Mouse (Mus musculus) kidney, embryonic 14.5 days (tissue): ENCODE measurements around the gene Fbln7. TPM values are rescaled to one million over a fixed set of nuclear protein-coding genes. Genes with fewer than 3 reads are reported as not detected.

Experiments
- ATAC-seq: fragments of 200-750 bp; cut with Nextera tagmentation; 2 replicates; pipeline ENCODE4 v1.8.0; 2017; ENCODE audit warnings: moderate number of reproducible peaks, mild to moderate bottlenecking, moderate TSS enrichment, moderate library complexity; ENCODE audit not compliant: low FRiP score, low TSS enrichment
- H3K27ac ChIP-seq: fragments of 300-500 bp; sonication (generic); 2 replicates; pipeline ENCODE4 v1.5.1; 2014; ENCODE audit warnings: low read depth, mild to moderate bottlenecking, low read length, moderate library complexity, mixed read lengths
- H3K27me3 ChIP-seq: fragments of 300-500 bp; sonication (generic); 2 replicates; pipeline ENCODE4 v1.6.1; 2014; ENCODE audit warnings: mild to moderate bottlenecking, low read length; ENCODE audit not compliant: control insufficient read depth, insufficient read depth
- H3K36me3 ChIP-seq: fragments of 300-500 bp; sonication (generic); 2 replicates; pipeline ENCODE4 v1.6.1; 2014; ENCODE audit warnings: low read length, mixed read lengths; ENCODE audit not compliant: control insufficient read depth, insufficient read depth
- H3K4me1 ChIP-seq: fragments of 300-500 bp; sonication (generic); 2 replicates; pipeline ENCODE4 v1.6.1; 2014; ENCODE audit warnings: low read length, mixed read lengths; ENCODE audit not compliant: control insufficient read depth, insufficient read depth
- H3K4me2 ChIP-seq: fragments of 300-500 bp; sonication (generic); replicated peaks from 2 replicates; pipeline ENCODE4 v1.6.1; 2014; ENCODE audit warnings: low read depth, mild to moderate bottlenecking, low read length
- H3K4me3 ChIP-seq: fragments of 300-500 bp; sonication (generic); 2 replicates; pipeline ENCODE4 v1.5.1; 2014; ENCODE audit warnings: mild to moderate bottlenecking, low read length
- H3K9ac ChIP-seq: fragments of 300-500 bp; sonication (generic); 2 replicates; pipeline ENCODE4 v1.6.1; 2014; ENCODE audit warnings: low read depth, mild to moderate bottlenecking, low read length, moderate library complexity
- H3K9me3 ChIP-seq: fragments of 300-500 bp; sonication (generic); 2 replicates; pipeline ENCODE4 v1.6.1; 2016; ENCODE audit warnings: low read length; ENCODE audit not compliant: control insufficient read depth
- WGBS: fragments of 180-500 bp; shearing (Covaris S2); extraction: QIAGEN DNeasy Blood & Tissue Kit; methylation state at CpG from one replicate; pipeline ENCODE4 v1.1.7; 2014; 5-methylcytosine and 5-hydroxymethylcytosine counted together
- polyA plus RNA-seq: library from polyadenylated mRNA; unstranded; fragments of >200 nt; fragmentation: Nextera tagmentation; extraction: Ambion mirVana; gene quantifications from 2 replicates; pipeline ENCODE4 v1.2.1, GENCODE M21; 2014

Gene Fbln7
- polyA plus RNA-seq, 1 experiment from 2014 or later = 4.7 TPM

GRCm38 (mm10) chr2:128887866-128888550 is 25.2 kb downstream of the Fbln7 start:
- Histone ChIP-seq H3K27ac (peak overlapping the region; percentile 82), H3K9ac (no peak overlapping the region), H3K4me3 (no peak overlapping the region), H3K36me3 (no peaks in the 10 kb centered on the region), H3K9me3 (no peaks in the 10 kb centered on the region), H3K27me3 (no peaks in the 10 kb centered on the region; the same call in 1 of the 2 replicates), H3K4me1 (peaks cover 6% of the 10 kb centered on the region; the same call in 1 of the 2 replicates), H3K4me2 (no peak overlapping the region)
- peak; percentile 69 for ATAC-seq
- WGBS = 34% methylated on average over 6 of the region's 6 CpGs

DNA sequence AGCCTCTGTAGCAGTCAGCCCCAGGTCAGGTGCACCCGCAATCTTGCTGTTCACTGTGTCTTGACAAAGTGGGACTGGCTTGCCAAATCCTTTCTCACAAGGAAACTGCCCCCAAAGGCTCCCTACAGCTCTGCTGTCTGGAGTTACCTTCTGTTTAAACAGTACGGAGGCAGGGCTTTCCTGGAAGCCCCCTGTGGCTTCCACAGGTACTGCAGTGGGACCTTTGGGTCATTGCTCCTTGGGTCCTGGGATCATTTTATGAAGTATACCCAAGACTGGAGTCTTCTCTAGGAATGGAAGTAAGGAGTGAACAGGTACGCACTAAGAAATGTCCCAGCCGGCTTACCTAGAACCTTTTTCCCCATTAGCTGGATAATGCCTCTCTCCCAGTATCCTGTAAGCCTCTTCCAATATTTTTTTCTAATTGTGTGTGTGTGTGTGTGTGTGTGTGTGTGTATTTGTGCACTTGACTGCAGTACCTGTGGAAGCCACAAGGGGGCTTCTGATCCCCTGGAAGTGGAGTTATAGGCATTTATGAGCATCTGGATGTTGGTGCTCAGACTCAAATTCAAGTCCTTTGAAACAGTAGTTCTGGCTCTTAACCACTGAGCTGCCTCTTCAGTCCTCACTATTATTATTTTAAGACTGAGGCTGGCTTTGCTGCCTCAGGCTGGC is 28.0 kb downstream of the Fbln7 start:
- no peaks in the 10 kb centered on the region for H3K9me3 ChIP-seq
- no peak for ATAC-seq
- peaks cover 6% of the 10 kb centered on the region; the same call in 1 of the 2 replicates for H3K4me1 ChIP-seq
- H3K4me2 ChIP-seq = no peak overlapping the region
- no peaks in the 10 kb centered on the region for H3K36me3 ChIP-seq
- no peak overlapping the region for H3K4me3 ChIP-seq
- WGBS = 92% methylated on average over 4 of the region's 4 CpGs
- no peak overlapping the region for H3K27ac ChIP-seq
- H3K9ac ChIP-seq = no peak overlapping the region
- H3K27me3 ChIP-seq = no peaks in the 10 kb centered on the region; the same call in 1 of the 2 replicates

GRCm38 (mm10) chr2:128892180-128892721 is 29.5 kb downstream of the Fbln7 start:
- Histone ChIP-seq H3K4me1 (peaks cover 6% of the 10 kb centered on the region; the same call in 1 of the 2 replicates), H3K27ac (no peak overlapping the region), H3K9me3 (no peaks in the 10 kb centered on the region), H3K4me2 (peak overlapping the region; percentile 71), H3K4me3 (peak overlapping the region; percentile 39), H3K27me3 (no peaks in the 10 kb centered on the region; the same call in 1 of the 2 replicates), H3K9ac (peak overlapping the region; percentile 54; the same call in 1 of the 2 replicates), H3K36me3 (no peaks in the 10 kb centered on the region)
- WGBS = 4% methylated on average over 34 of the region's 37 CpGs
- ATAC-seq = peak; percentile 61

- no peak overlapping the region for H3K4me3 ChIP-seq
- H3K9me3 ChIP-seq = peaks cover 3% of the 10 kb centered on the region; the same call in 1 of the 2 replicates
- no peaks in the 10 kb centered on the region for H3K27me3 ChIP-seq
- WGBS = 72% methylated on average over 6 of the region's 6 CpGs
- H3K4me2 ChIP-seq = no peak overlapping the region
- no peak overlapping the region for H3K27ac ChIP-seq
- ATAC-seq = no peak
- no peaks in the 10 kb centered on the region for H3K36me3 ChIP-seq
- H3K9ac ChIP-seq = no peak overlapping the region
- H3K4me1 ChIP-seq = no peaks in the 10 kb centered on the region
These were observed 40.1 kb downstream of the Fbln7 start for GRCm38 (mm10) chr2:128902843-128903242.

GRCm38 (mm10) chr2:128903661-128904060 is 40.9 kb downstream of the Fbln7 start:
- H3K9ac ChIP-seq = no peak overlapping the region
- H3K4me3 ChIP-seq = no peak overlapping the region
- peaks cover 3% of the 10 kb centered on the region; the same call in 1 of the 2 replicates for H3K9me3 ChIP-seq
- no peaks in the 10 kb centered on the region for H3K4me1 ChIP-seq
- no peak for ATAC-seq
- H3K27ac ChIP-seq = no peak overlapping the region
- H3K36me3 ChIP-seq = no peaks in the 10 kb centered on the region
- no peaks in the 10 kb centered on the region for H3K27me3 ChIP-seq
- H3K4me2 ChIP-seq = no peak overlapping the region
- WGBS = 72% methylated on average over 3 of the region's 3 CpGs

- Histone ChIP-seq H3K4me2 (no peak overlapping the region), H3K4me3 (no peak overlapping the region), H3K36me3 (no peaks in the 10 kb centered on the region), H3K27ac (no peak overlapping the region), H3K27me3 (no peaks in the 10 kb centered on the region), H3K9ac (no peak overlapping the region), H3K4me1 (no peaks in the 10 kb centered on the region), H3K9me3 (no peaks in the 10 kb centered on the region)
- no peak for ATAC-seq
- WGBS = 85% methylated on average over 4 of the region's 4 CpGs
These were observed 52.2 kb downstream of the Fbln7 start for GRCm38 (mm10) chr2:128914978-128915377.

GRCm38 (mm10) chr2:128916528-128916927 is 53.7 kb downstream of the Fbln7 start:
- no peak overlapping the region for H3K27ac ChIP-seq
- H3K9me3 ChIP-seq = no peaks in the 10 kb centered on the region
- no peaks in the 10 kb centered on the region for H3K36me3 ChIP-seq
- no peak overlapping the region for H3K4me2 ChIP-seq
- no peaks in the 10 kb centered on the region for H3K4me1 ChIP-seq
- H3K4me3 ChIP-seq = no peak overlapping the region
- no peak overlapping the region for H3K9ac ChIP-seq
- WGBS = 76% methylated on average over 3 of the region's 3 CpGs
- no peak for ATAC-seq
- no peaks in the 10 kb centered on the region for H3K27me3 ChIP-seq

GRCm38 (mm10) chr2:128924799-128925198 is 62.0 kb downstream of the Fbln7 start:
- Histone ChIP-seq H3K27me3 (no peaks in the 10 kb centered on the region), H3K4me2 (no peak overlapping the region), H3K27ac (no peak overlapping the region), H3K9ac (no peak overlapping the region), H3K4me3 (no peak overlapping the region), H3K36me3 (peaks cover 18% of the 10 kb centered on the region; the same call in 1 of the 2 replicates), H3K4me1 (no peaks in the 10 kb centered on the region), H3K9me3 (no peaks in the 10 kb centered on the region)
- no peak for ATAC-seq
- 67% methylated on average over 4 of the region's 4 CpGs for WGBS

DNA sequence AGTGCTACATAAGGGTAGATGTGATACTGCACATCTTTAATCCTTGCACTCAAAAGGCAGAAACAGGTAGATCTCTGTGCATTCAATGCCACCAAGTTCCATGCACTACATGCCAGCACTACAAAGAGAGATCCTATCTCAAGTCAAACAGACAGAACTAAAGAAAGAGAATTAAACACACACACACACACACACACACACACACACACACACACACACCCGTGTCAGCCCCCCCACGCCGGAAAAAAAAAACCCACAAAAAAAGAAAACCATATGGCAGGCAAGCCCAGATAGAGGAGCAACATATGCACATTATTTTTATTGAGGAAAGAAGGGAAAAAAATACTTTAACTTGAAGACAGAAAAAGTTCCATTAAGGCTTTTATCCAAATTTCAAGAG is 65.7 kb downstream of the Fbln7 start:
- H3K36me3 ChIP-seq = peaks cover 32% of the 10 kb centered on the region
- WGBS = 97% methylated on average over 3 of the region's 3 CpGs
- no peak for ATAC-seq

More for the DNA sequence above, 65.7 kb downstream of the Fbln7 start:
- Histone ChIP-seq H3K4me1 (no peaks in the 10 kb centered on the region), H3K27ac (no peak overlapping the region), H3K9me3 (no peaks in the 10 kb centered on the region), H3K4me2 (no peak overlapping the region), H3K9ac (no peak overlapping the region), H3K4me3 (no peak overlapping the region), H3K27me3 (no peaks in the 10 kb centered on the region)
